Mouse (Mus musculus) kidney, adult 2 months (tissue): ENCODE results near the gene Tfec.

ENCODE experiments used
- CTCF ChIP-seq: fragments of 200-500 bp; conservative IDR thresholded peaks from 2 replicates; pipeline ENCODE4 v1.5.1; 2011; ENCODE audit warnings: low read depth, mild to moderate bottlenecking, control low read depth, low read length, moderate library complexity, mixed read lengths; ENCODE audit not compliant: insufficient read depth, insufficient read length
- POLR2A ChIP-seq: fragments of 200-500 bp; IDR thresholded peaks from one replicate; pipeline ENCODE4 v1.6.1; 2011; ENCODE audit warnings: low read depth, low read length, control low read depth

GRCm38 (mm10) chr6:16898251-16898862, at the start of gene Tfec:
- TF ChIP-seq POLR2A (no peak), CTCF (no peak)
